8 mouse cellular contexts compared by ENCODE assay signal in the genomic region with DNA sequence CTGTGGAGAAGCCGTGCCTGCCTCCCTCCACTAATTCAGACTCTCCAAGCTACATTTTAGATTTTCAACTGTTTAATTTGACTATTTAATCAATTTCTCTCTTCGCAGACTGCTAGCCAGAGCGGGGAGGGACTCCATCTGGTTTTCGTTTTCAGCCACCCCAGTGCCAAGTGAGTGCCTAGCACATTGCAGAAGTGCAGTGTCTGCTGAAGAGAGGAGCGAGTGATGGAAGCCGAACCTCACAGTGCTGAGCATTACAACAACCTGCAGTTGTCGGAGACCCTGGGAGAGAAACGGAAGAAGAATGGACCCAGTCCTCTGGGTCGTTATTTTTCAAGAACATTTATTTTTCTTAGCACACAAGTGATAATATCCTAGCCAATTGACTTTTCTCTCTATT. TPM values are rescaled to one million over a fixed set of nuclear protein-coding genes. Genes with fewer than 3 reads are reported as not detected.
A peak's percentile ranks its signal among the peaks of the same experiment; 100 is the strongest.
DNase-seq lines count a peak whose midpoint lies in the region.

No protein-coding gene starts in this region.

- peak; percentile 26 to 57 for DNase-seq in cerebellum, postnatal 14 days
- DNase-seq in cerebellum, adult 11 months, result no peak
- peak; percentile 36 to 39 for DNase-seq in frontal cortex, postnatal 36 days (ENCODE audit: low spot score in 2 of 2)
- peak; percentile 81 to 90 for DNase-seq in layer of hippocampus, adult 18-20 months (ENCODE audit: low spot score in 2 of 2)
- DNase-seq in lung, postnatal 14 days, result peak; percentile 55
- DNase-seq in retina, embryonic 14.5 days (ENCODE audit: low spot score), result no peak
- DNase-seq in adipocyte (ENCODE audit: low spot score) (no peak), MN1 (ENCODE audit: low spot score) (no peak)

RNA-seq across cellular contexts. Expression of a gene that starts 59.6 kb away (rescaled TPM):
- total RNA-seq in layer of hippocampus, adult 18-20 months (2021), result 1 to 10 TPM; 1.5 to 2.1 TPM

Comparison
In these comparisons a context has a peak if more than half of its experiments do, and no peak if none do; other contexts are left out.
1. DNase-seq: peak in cerebellum, postnatal 14 days (2 of 2), frontal cortex, postnatal 36 days (2 of 2), layer of hippocampus, adult 18-20 months (2 of 2) and lung, postnatal 14 days (single experiment); none in cerebellum, adult 11 months (single experiment), retina, embryonic 14.5 days (single experiment), adipocyte (single experiment) and MN1 (single experiment).